Comparison of ENCODE assay signal across 8 mouse cellular contexts in the genomic region with DNA sequence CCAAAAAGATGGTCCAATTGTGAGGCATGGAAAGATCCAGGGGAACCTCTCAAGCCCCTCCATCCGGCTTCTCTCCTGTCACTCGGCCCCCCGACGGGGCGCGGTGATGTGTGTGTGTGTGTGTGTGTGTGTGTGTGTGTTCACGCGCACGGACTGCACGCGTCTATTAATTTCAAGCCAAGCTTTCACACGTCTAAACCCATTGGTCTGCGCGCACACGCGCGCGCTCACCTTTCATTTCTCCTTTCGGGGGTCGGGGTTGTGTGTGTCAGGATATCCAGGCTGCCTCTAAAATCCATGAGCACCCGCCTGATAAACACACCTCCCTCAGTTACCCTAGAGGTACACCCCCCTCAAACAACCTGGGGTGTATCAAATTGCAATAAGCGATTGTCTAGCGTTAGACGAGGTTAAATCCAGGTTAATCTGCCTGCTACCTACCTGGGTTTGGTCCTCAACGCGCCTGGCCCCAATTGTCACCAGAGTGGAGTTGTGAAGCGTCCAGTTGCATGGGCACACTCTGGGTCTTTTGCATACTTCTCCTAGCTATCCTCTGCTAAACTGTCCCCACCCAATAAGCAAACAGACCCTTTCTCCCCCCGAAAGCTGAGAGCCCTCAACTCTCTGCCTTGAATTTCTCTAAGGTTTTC. TPM values are rescaled to one million over a fixed set of nuclear protein-coding genes. Genes with fewer than 3 reads are reported as not detected.
A peak's percentile ranks its signal among the peaks of the same experiment; 100 is the strongest.
DNase-seq lines count a peak whose midpoint lies in the region; ATAC-seq and TF ChIP-seq lines count a peak whose summit lies in the region.

No protein-coding gene starts in this region.

- H3K9ac ChIP-seq in limb, embryonic 12.5 days (replicated peaks) = peak overlapping the region; percentile 93

- peak overlapping the region; percentile 97 for H3K27ac ChIP-seq in limb, embryonic 12.5 days
- H3K27ac ChIP-seq in small intestine, adult 2 months (ENCODE audit: insufficient read depth, low read depth, low read length) = no peak overlapping the region

- peaks cover 35% of the 10 kb centered on the region for H3K27me3 ChIP-seq in limb, embryonic 12.5 days
- H3K27me3 ChIP-seq in small intestine, adult 2 months (ENCODE audit: control insufficient read depth, insufficient read depth, low read length) = peaks cover 75% of the 10 kb centered on the region

- peaks cover 22% of the 10 kb centered on the region for H3K36me3 ChIP-seq in limb, embryonic 12.5 days
- no peaks in the 10 kb centered on the region for H3K36me3 ChIP-seq in small intestine, adult 2 months (ENCODE audit: control insufficient read depth, insufficient read depth, low read length)

- H3K4me2 ChIP-seq in limb, embryonic 12.5 days = peak overlapping the region; percentile 88

- TF ChIP-seq CTCF in small intestine, adult 2 months (IDR thresholded peaks at IDR 0.05; ENCODE audit: extremely low read depth, insufficient read length, insufficient replicate concordance, low read depth, low read length) = no peak

- peaks cover 63% of the 10 kb centered on the region for H3K4me1 ChIP-seq in limb, embryonic 12.5 days (replicated peaks)
- peaks cover 16% of the 10 kb centered on the region for H3K4me1 ChIP-seq in small intestine, adult 2 months (ENCODE audit: control insufficient read depth, insufficient read depth, insufficient read length, low read length)

- no peaks in the 10 kb centered on the region for H3K9me3 ChIP-seq in limb, embryonic 12.5 days

- intact Hi-C loops in left cerebral cortex, postnatal 4 days (cut with DNase I) = loop anchor here (5.0 kb wide), 1 partner anchor 489 kb away; no protein-coding TSS in a partner anchor

- peak overlapping the region; percentile 76 for H3K4me3 ChIP-seq in limb, embryonic 12.5 days (replicated peaks)
- H3K4me3 ChIP-seq in small intestine, adult 2 months (ENCODE audit: low read depth, low read length) = peak overlapping the region; percentile 39

- WGBS in limb, embryonic 12.5 days = 2% methylated on average over 28 of the region's 28 CpGs
- 6% methylated on average over 28 of the region's 28 CpGs for WGBS in small intestine, adult 2 months

- TF ChIP-seq POLR2A in small intestine, adult 2 months (IDR thresholded peaks at IDR 0.05; ENCODE audit: low read depth, low read length) = no peak

- DNase-seq in retina, postnatal 1 day = peak; percentile 19
- DNase-seq in retina, embryonic 14.5 days (ENCODE audit: low spot score) = no peak
- DNase-seq in forelimb bud, embryonic 11.5 days (ENCODE audit: low read depth, low spot score) = peak; percentile 34
- no peak for DNase-seq in adipocyte (ENCODE audit: low spot score)
- DNase-seq in left cerebral cortex, postnatal 4 days = no peak
- DNase-seq in right cerebral cortex, postnatal 14 days = no peak

- no peak for ATAC-seq in limb, embryonic 12.5 days (ENCODE audit: insufficient number of reproducible peaks, insufficient read depth, low FRiP score, low TSS enrichment, low read depth)

RNA-seq across cellular contexts. Expression of a gene that starts 7.0 kb away (rescaled TPM):
- polyA plus RNA-seq in limb, embryonic 12.5 days (2016; fragmentation: Nextera tagmentation; extraction: Ambion mirVana) = 44.8 and 45.4 TPM in 2 replicates
- 2.6 and 3.0 TPM in 2 replicates for polyA plus RNA-seq in small intestine, adult 2 months (2012; rRNA removed)
- total RNA-seq in left cerebral cortex, postnatal 4 days (2021) = 10 to 100 TPM; 28.9 to 29.7 TPM

Comparison
In these comparisons a context has a peak if more than half of its experiments do, and no peak if none do; other contexts are left out.
1. DNase-seq: peak in retina, postnatal 1 day (single experiment) and forelimb bud, embryonic 11.5 days (single experiment); none in retina, embryonic 14.5 days (single experiment), adipocyte (single experiment), left cerebral cortex, postnatal 4 days (single experiment) and right cerebral cortex, postnatal 14 days (single experiment).
2. RNA of a gene that starts 7.0 kb away (polyA plus RNA-seq): 44.8 to 45.4 TPM in limb, embryonic 12.5 days; 2.6 to 3.0 TPM in small intestine, adult 2 months; every median in the first group is over 10 times any median in the second.